ENCODE assay signal across 19 mouse cellular contexts in genomic region chr2:30546219-30546618, GRCm38 (mm10). TPM values are rescaled to one million over a fixed set of nuclear protein-coding genes. Genes with fewer than 3 reads are reported as not detected.
A peak's percentile ranks its signal among the peaks of the same experiment; 100 is the strongest.
DNase-seq lines count a peak whose midpoint lies in the region; ATAC-seq and TF ChIP-seq lines count a peak whose summit lies in the region.
"Had no signal": no experiment of that assay in that cellular context is flagged by ENCODE, and none has a peak within 500 bp of the region (broad histone marks: within the 10 kb centered on the region; RNA-seq: fewer than 3 reads in every experiment).

No protein-coding gene starts in this region.

- no peaks in the 10 kb centered on the region for H3K36me3 ChIP-seq in heart, embryonic 10.5 days
- no peaks in the 10 kb centered on the region for H3K36me3 ChIP-seq in hindbrain, embryonic 15.5 days
- H3K36me3 ChIP-seq in midbrain, embryonic 15.5 days (replicated peaks) = no peaks in the 10 kb centered on the region
- H3K36me3 ChIP-seq: heart, embryonic 15.5 days; stomach, embryonic 15.5 days had no signal

- H3K27ac ChIP-seq in heart, embryonic 10.5 days = 0 out of 2 replicates have a peak overlapping the region, but pooled peaks have one; percentile 75
- peak overlapping the region; percentile 88 for H3K27ac ChIP-seq in hindbrain, embryonic 15.5 days (replicated peaks)
- H3K27ac ChIP-seq in midbrain, embryonic 15.5 days = peak overlapping the region; percentile 87
- H3K27ac ChIP-seq: liver, embryonic 14.5 days had no signal

- ATAC-seq in hindbrain, embryonic 15.5 days (ENCODE audit: low FRiP score, low read depth) = no peak
- no peak for ATAC-seq in midbrain, embryonic 15.5 days (replicated peaks)
- ATAC-seq: inflammation-experienced regulatory T-cells, adult 6 months; lung, postnatal 0 days had no signal

- TF ChIP-seq CTCF in brain, embryonic 14.5 days (IDR thresholded peaks at IDR 0.05; ENCODE audit: borderline replicate concordance, extremely low read depth, insufficient read depth, insufficient read length) = no peak

- no peaks in the 10 kb centered on the region for H3K9me3 ChIP-seq in heart, embryonic 10.5 days
- H3K9me3 ChIP-seq in hindbrain, embryonic 15.5 days = no peaks in the 10 kb centered on the region
- H3K9me3 ChIP-seq in midbrain, embryonic 15.5 days = no peaks in the 10 kb centered on the region
- H3K9me3 ChIP-seq: heart, embryonic 15.5 days; stomach, embryonic 15.5 days had no signal

- H3K4me1 ChIP-seq in heart, embryonic 10.5 days = peaks cover 54% of the 10 kb centered on the region
- peaks cover 37% of the 10 kb centered on the region for H3K4me1 ChIP-seq in hindbrain, embryonic 15.5 days (replicated peaks)
- H3K4me1 ChIP-seq in midbrain, embryonic 15.5 days = peaks cover 36% of the 10 kb centered on the region

- H3K4me3 ChIP-seq in heart, embryonic 10.5 days = no peak overlapping the region
- H3K4me3 ChIP-seq in hindbrain, embryonic 15.5 days = no peak overlapping the region
- no peak overlapping the region for H3K4me3 ChIP-seq in midbrain, embryonic 15.5 days
- H3K4me3 ChIP-seq: erythroblast, embryonic 14.5 days; heart, embryonic 15.5 days; megakaryocyte, embryonic 14.5 days; stomach, embryonic 15.5 days had no signal

- 50% methylated on average over 2 of the region's 3 CpGs for WGBS in heart, embryonic 10.5 days
- WGBS in hindbrain, embryonic 15.5 days = 24% methylated on average over 2 of the region's 3 CpGs
- WGBS in midbrain, embryonic 15.5 days = 15% methylated on average over 2 of the region's 3 CpGs

- no peak overlapping the region for H3K4me2 ChIP-seq in hindbrain, embryonic 15.5 days
- no peak overlapping the region for H3K4me2 ChIP-seq in midbrain, embryonic 15.5 days

- no peaks in the 10 kb centered on the region; the same call in 1 of the 2 replicates for H3K27me3 ChIP-seq in heart, embryonic 10.5 days (ENCODE audit: insufficient read depth, poor library complexity, severe bottlenecking)
- no peaks in the 10 kb centered on the region for H3K27me3 ChIP-seq in hindbrain, embryonic 15.5 days
- no peaks in the 10 kb centered on the region for H3K27me3 ChIP-seq in midbrain, embryonic 15.5 days (replicated peaks)
- H3K27me3 ChIP-seq: heart, embryonic 15.5 days; stomach, embryonic 15.5 days had no signal

- no peak overlapping the region for H3K9ac ChIP-seq in hindbrain, embryonic 15.5 days
- H3K9ac ChIP-seq in midbrain, embryonic 15.5 days = no peak overlapping the region
- H3K9ac ChIP-seq: heart, embryonic 15.5 days; liver, embryonic 14.5 days; stomach, embryonic 15.5 days had no signal

- no peak for TF ChIP-seq POLR2A in brain, embryonic 14.5 days (IDR thresholded peaks at IDR 0.05; ENCODE audit: borderline replicate concordance, extremely low read depth, insufficient read depth, insufficient read length, poor library complexity, severe bottlenecking)

- DNase-seq in heart, embryonic 10.5 days (ENCODE audit: low spot score) = no peak
- no peak for DNase-seq in heart, postnatal 25 days (ENCODE audit: low spot score)
- peak; percentile 44 for DNase-seq in brain, embryonic 14.5 days (ENCODE audit: low read depth)
- no peak for DNase-seq in kidney, adult 11 months
- no peak for DNase-seq in cerebellum, postnatal 4 days (ENCODE audit: low spot score in 2 of 2)
- DNase-seq in gastrocnemius, postnatal 10 days = no peak
- DNase-seq: adrenal gland, adult 8-10 months; cerebellum, adult 9-10 months; heart, adult 11 months had no signal

- intact Hi-C loops in heart, postnatal 25 days (cut with DNase I) = loop anchor here (5.0 kb wide), 1 partner anchor 99 kb away; no protein-coding TSS in a partner anchor

RNA-seq across cellular contexts. Expression of gene Cstad, which starts 48.6 kb away (rescaled TPM):
- 1.2 and 1.4 TPM in 2 replicates for polyA plus RNA-seq in heart, embryonic 10.5 days (2016; fragmentation: Nextera tagmentation; extraction: Ambion mirVana)
- 1 to 10 TPM; 1.2 TPM for total RNA-seq in heart, postnatal 25 days (2021)
- polyA plus RNA-seq in brain, embryonic 14.5 days (2012; rRNA removed) = 0.57 and 0.72 TPM in 2 replicates
- 0.51 and 0.94 TPM in 2 replicates for polyA plus RNA-seq in hindbrain, embryonic 15.5 days (2015; fragmentation: Nextera tagmentation; extraction: Ambion mirVana)
- 0.51 and 0.63 TPM in 2 replicates for polyA plus RNA-seq in midbrain, embryonic 15.5 days (2015; fragmentation: Nextera tagmentation; extraction: Ambion mirVana)
- 1 to 10 TPM; 5.3 to 5.9 TPM for total RNA-seq in gastrocnemius, postnatal 10 days (2021)
- total RNA-seq: MEL had no signal
- polyA plus RNA-seq: erythroblast, embryonic 14.5 days had no signal
